ENCODE assay signal across 14 mouse cellular contexts in the genomic region with DNA sequence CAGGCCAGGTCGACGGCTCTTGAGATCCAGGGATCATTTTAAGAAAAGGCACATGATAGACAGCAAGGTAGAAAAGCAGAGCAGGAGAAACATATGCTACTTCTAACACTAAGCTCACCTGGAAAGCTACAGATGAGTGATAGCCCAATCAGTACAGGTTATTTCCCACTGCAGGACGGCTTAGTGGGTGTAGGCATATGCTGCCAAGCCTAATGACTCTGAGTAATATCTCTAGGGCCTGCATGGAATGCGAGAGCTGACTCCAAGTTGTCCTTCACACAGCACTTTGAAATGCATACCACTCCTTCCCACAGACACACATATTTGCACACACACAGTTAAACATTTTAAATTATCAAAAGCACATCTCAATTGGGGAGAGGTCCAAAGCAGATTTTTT.
"Had no signal": no experiment of that assay in that cellular context is flagged by ENCODE, and none has a peak within 500 bp of the region (broad histone marks: within the 10 kb centered on the region; RNA-seq: fewer than 3 reads in every experiment).

No protein-coding gene starts in this region.

- H3K4me3 ChIP-seq: left cerebral cortex, adult 2 months; limb, embryonic 10.5 days; liver, embryonic 15.5 days; megakaryocyte, embryonic 14.5 days; midbrain, embryonic 15.5 days; neural tube, embryonic 12.5 days had no signal

- H3K9ac ChIP-seq: liver, embryonic 15.5 days; lung, embryonic 14.5 days; midbrain, embryonic 15.5 days; neural tube, embryonic 12.5 days had no signal

- DNase-seq: kidney, postnatal 10 days; kidney, postnatal 4 days; lung, embryonic 14.5 days; thymus, postnatal 4 days had no signal

- H3K9me3 ChIP-seq: limb, embryonic 10.5 days; liver, embryonic 15.5 days; megakaryocyte, embryonic 14.5 days; midbrain, embryonic 15.5 days; neural tube, embryonic 12.5 days had no signal

- H3K4me1 ChIP-seq: limb, embryonic 10.5 days; liver, embryonic 15.5 days; megakaryocyte, embryonic 14.5 days; midbrain, embryonic 15.5 days; neural tube, embryonic 12.5 days had no signal

- ATAC-seq: midbrain, embryonic 15.5 days had no signal

- H3K27ac ChIP-seq: left cerebral cortex, adult 2 months; limb, embryonic 10.5 days; liver, embryonic 15.5 days; macrophage; midbrain, embryonic 15.5 days; neural tube, embryonic 12.5 days; stomach, postnatal 0 days had no signal

- H3K27me3 ChIP-seq: liver, embryonic 15.5 days; megakaryocyte, embryonic 14.5 days; midbrain, embryonic 15.5 days; neural tube, embryonic 12.5 days had no signal

- H3K4me2 ChIP-seq: liver, embryonic 11.5 days; liver, embryonic 15.5 days; lung, embryonic 14.5 days; midbrain, embryonic 11.5 days; midbrain, embryonic 15.5 days; neural tube, embryonic 12.5 days had no signal
